Mouse (Mus musculus) small intestine, adult 2 months (tissue): ENCODE measurements around the gene Nup205.

Source experiments
- CTCF ChIP-seq: fragments of 200-500 bp; IDR thresholded peaks from 2 replicates; pipeline ENCODE4 v1.5.1; 2012; ENCODE audit warnings: low read depth, mild to moderate bottlenecking, control low read depth, inconsistent platforms, low read length, moderate library complexity, mixed read lengths; ENCODE audit not compliant: insufficient replicate concordance, insufficient read length; ENCODE audit errors: extremely low read depth
- POLR2A ChIP-seq: fragments of 200-500 bp; IDR thresholded peaks from 2 replicates; pipeline ENCODE4 v1.6.1; 2012; ENCODE audit warnings: low read depth, mild to moderate bottlenecking, control low read depth, inconsistent platforms, low read length, moderate library complexity

DNA sequence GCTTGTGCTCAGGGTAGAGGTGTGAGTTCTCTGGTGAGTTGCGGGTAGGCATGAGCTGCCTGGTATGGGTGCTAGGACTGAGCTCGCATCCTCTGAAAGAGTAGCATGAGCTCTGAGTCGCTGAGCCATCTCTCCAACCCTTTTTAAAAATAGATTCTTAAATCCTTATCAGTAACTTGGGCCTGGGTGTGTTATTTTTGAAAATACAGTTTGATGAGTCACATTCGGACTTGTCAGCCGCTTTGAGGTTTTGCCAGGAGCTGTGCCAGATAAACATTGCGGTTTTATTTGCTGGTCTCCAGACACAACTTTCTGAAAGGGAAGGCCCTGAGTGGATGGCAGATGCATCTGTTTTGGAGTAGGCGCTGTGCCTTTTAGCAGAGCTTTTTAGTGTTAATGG is 79.5 kb downstream of the Nup205 start:
- TF ChIP-seq POLR2A, result no peak
- TF ChIP-seq CTCF, result no peak
